Mouse (Mus musculus) layer of hippocampus, postnatal 36 days (tissue): ENCODE data around the gene Slc25a47. TPM values are rescaled to one million over a fixed set of nuclear protein-coding genes. Genes with fewer than 3 reads are reported as not detected.

Experiments
- DNase-seq, 2 experiments: peaks; one replicate each; pipeline ENCODE4 v3.0.0; 2022
- total RNA-seq, 2 experiments: library from RNA; stranded (reverse); gene quantifications; 2 replicates each; pipeline ENCODE4 v1.2.3; 2021

The Slc25a47 gene
- total RNA-seq: 10 to 100 TPM; 10.8 to 12.1 TPM

GRCm38 (mm10) chr12:108835840-108836409, at the start of gene Slc25a47, which contains the start of gene Slc25a29:
Gene Slc25a47 (plus strand): TSS chr12:108836046.
Gene Slc25a29 (minus strand): TSS chr12:108835883.
- DNase-seq: peak; percentile 94 to 97

GRCm38 (mm10) chr12:108787329-108787728, 48.5 kb upstream of the Slc25a47 start:
- no peak for DNase-seq

GRCm38 (mm10) chr12:108792152-108792545, 43.7 kb upstream of the Slc25a47 start:
- peak; percentile 67 to 80 for DNase-seq

- DNase-seq: peak; percentile 97 to 98
Observed at GRCm38 (mm10) chr12:108792546-108793452, 43.0 kb upstream of the Slc25a47 start, which contains the start of gene Yy1. Gene Yy1 (plus strand): TSS chr12:108792973.

GRCm38 (mm10) chr12:108793453-108793941, 42.3 kb upstream of the Slc25a47 start:
- peak in 1 of 2 experiments; percentile 37 for DNase-seq

- DNase-seq: peak; percentile 77 to 81
Observed at GRCm38 (mm10) chr12:108794078-108794711, 41.7 kb upstream of the Slc25a47 start.

- no peak for DNase-seq
Observed at GRCm38 (mm10) chr12:108794979-108795537, 40.8 kb upstream of the Slc25a47 start.

- DNase-seq: no peak
Observed at GRCm38 (mm10) chr12:108801613-108802012, 34.2 kb upstream of the Slc25a47 start.

- DNase-seq: no peak
Observed at GRCm38 (mm10) chr12:108804388-108804787, 31.5 kb upstream of the Slc25a47 start.

- DNase-seq: no peak
Observed at GRCm38 (mm10) chr12:108808465-108808864, 27.4 kb upstream of the Slc25a47 start.

- no peak for DNase-seq
Observed at GRCm38 (mm10) chr12:108809771-108810170, 26.1 kb upstream of the Slc25a47 start.

- no peak for DNase-seq
Observed at GRCm38 (mm10) chr12:108810309-108810708, 25.5 kb upstream of the Slc25a47 start.

- DNase-seq: no peak
Observed at GRCm38 (mm10) chr12:108811133-108811532, 24.7 kb upstream of the Slc25a47 start.

- no peak for DNase-seq
Observed at GRCm38 (mm10) chr12:108812463-108812862, 23.4 kb upstream of the Slc25a47 start.

- DNase-seq: no peak
Observed at GRCm38 (mm10) chr12:108814470-108814869, 21.4 kb upstream of the Slc25a47 start.

- DNase-seq: no peak
Observed at GRCm38 (mm10) chr12:108816569-108816968, 19.3 kb upstream of the Slc25a47 start.

- DNase-seq: no peak
Observed at GRCm38 (mm10) chr12:108820461-108820860, 15.4 kb upstream of the Slc25a47 start.

- DNase-seq: no peak
Observed at GRCm38 (mm10) chr12:108823036-108823435, 12.8 kb upstream of the Slc25a47 start.

GRCm38 (mm10) chr12:108824225-108824874, 11.5 kb upstream of the Slc25a47 start:
- no peak for DNase-seq

- DNase-seq: no peak
Observed at GRCm38 (mm10) chr12:108825561-108826224, 10.2 kb upstream of the Slc25a47 start.

- no peak for DNase-seq
Observed at GRCm38 (mm10) chr12:108826282-108826957, 9.4 kb upstream of the Slc25a47 start.
